Mouse (Mus musculus) cerebellum, postnatal 4 days (tissue): ENCODE data around the gene Cntfr.

Experiments used
- DNase-seq, 2 experiments: peaks; one replicate each; pipeline ENCODE4 v3.0.0; 2022; ENCODE audit warnings: low spot score in 2 of 2, mixed read lengths in 1 of 2

Cntfr gene

GRCm38 (mm10) chr4:41614156-41614555 lies 82.7 kb downstream of the Cntfr start:
- peak; percentile 82 to 91 for DNase-seq

GRCm38 (mm10) chr4:41612166-41612565 lies 84.7 kb downstream of the Cntfr start:
- peak; percentile 48 to 72 for DNase-seq

GRCm38 (mm10) chr4:41610594-41610980 lies 86.3 kb downstream of the Cntfr start:
- no peak for DNase-seq

- no peak for DNase-seq
These were observed 87.0 kb downstream of the Cntfr start for GRCm38 (mm10) chr4:41609681-41610593.
